In genomic region chr15:100457340-100457739, GRCm38 (mm10) we compare ENCODE assay signal across 7 mouse cellular contexts. TPM values are rescaled to one million over a fixed set of nuclear protein-coding genes. Genes with fewer than 3 reads are reported as not detected.
A peak's percentile ranks its signal among the peaks of the same experiment; 100 is the strongest.
DNase-seq lines count a peak whose midpoint lies in the region; ATAC-seq lines count a peak whose summit lies in the region.

No protein-coding gene starts in this region.

- peak; percentile 61; the same call in 1 of the 2 replicates for ATAC-seq in forebrain, embryonic 16.5 days
- ATAC-seq in hindbrain, embryonic 13.5 days (ENCODE audit: low FRiP score), result no peak
- ATAC-seq in midbrain, embryonic 11.5 days (ENCODE audit: low FRiP score), result peak; percentile 35; the same call in 1 of the 2 replicates

- 8% methylated on average over 17 of the region's 17 CpGs for WGBS in forebrain, embryonic 16.5 days
- WGBS in hindbrain, embryonic 13.5 days, result 10% methylated on average over 17 of the region's 17 CpGs
- WGBS in midbrain, embryonic 11.5 days, result 8% methylated on average over 17 of the region's 17 CpGs

- no peaks in the 10 kb centered on the region for H3K9me3 ChIP-seq in forebrain, embryonic 16.5 days (ENCODE audit: control insufficient read depth, low read length)
- H3K9me3 ChIP-seq in hindbrain, embryonic 13.5 days, result no peaks in the 10 kb centered on the region
- no peaks in the 10 kb centered on the region for H3K9me3 ChIP-seq in midbrain, embryonic 11.5 days (ENCODE audit: control insufficient read depth, low read length)

- DNase-seq in R1 (ENCODE audit: low read depth, low spot score), result peak; percentile 91
- peak; percentile 52 for DNase-seq in cerebellum, adult 11-12 months
- peak; percentile 56 to 65 for DNase-seq in left cerebral cortex, postnatal 36 days (ENCODE audit: low spot score in 2 of 2)
- peak; percentile 97 for DNase-seq in midbrain, embryonic 11.5 days (ENCODE audit: low spot score, missing footprints)
- peak; percentile 47 to 74 for DNase-seq in spleen, adult 18-20 months

- no peak overlapping the region for H3K27ac ChIP-seq in forebrain, embryonic 16.5 days (ENCODE audit: low read length)
- H3K27ac ChIP-seq in hindbrain, embryonic 13.5 days, result no peak overlapping the region
- no peak overlapping the region for H3K27ac ChIP-seq in midbrain, embryonic 11.5 days (ENCODE audit: low read depth, low read length)

- H3K9ac ChIP-seq in forebrain, embryonic 16.5 days (replicated peaks; ENCODE audit: low read depth, low read length), result no peak overlapping the region
- no peak overlapping the region for H3K9ac ChIP-seq in hindbrain, embryonic 13.5 days
- H3K9ac ChIP-seq in midbrain, embryonic 11.5 days (ENCODE audit: low read length), result no peak overlapping the region

- no peaks in the 10 kb centered on the region for H3K4me1 ChIP-seq in forebrain, embryonic 16.5 days (replicated peaks; ENCODE audit: control insufficient read depth, insufficient read depth, low read length)
- H3K4me1 ChIP-seq in hindbrain, embryonic 13.5 days (replicated peaks), result peaks cover 13% of the 10 kb centered on the region; the same call in 1 of the 2 replicates
- no peaks in the 10 kb centered on the region for H3K4me1 ChIP-seq in midbrain, embryonic 11.5 days (ENCODE audit: control insufficient read depth, insufficient read depth, low read length)

- intact Hi-C loops in left cerebral cortex, postnatal 36 days (cut with DNase I), result loop anchor here (5.0 to 10.0 kb wide), 2 partner anchors 73 to 195 kb away; no protein-coding TSS in a partner anchor

- H3K27me3 ChIP-seq in forebrain, embryonic 16.5 days (replicated peaks; ENCODE audit: control insufficient read depth, insufficient read depth, low read length), result 0 out of 2 replicates have a peak, but pooled peaks cover 2% of the 10 kb centered on the region
- H3K27me3 ChIP-seq in hindbrain, embryonic 13.5 days, result peaks cover 18% of the 10 kb centered on the region
- no peaks in the 10 kb centered on the region for H3K27me3 ChIP-seq in midbrain, embryonic 11.5 days (ENCODE audit: control insufficient read depth, insufficient read depth, low read length)

- H3K36me3 ChIP-seq in forebrain, embryonic 16.5 days (ENCODE audit: control insufficient read depth, insufficient read depth), result no peaks in the 10 kb centered on the region
- H3K36me3 ChIP-seq in hindbrain, embryonic 13.5 days, result no peaks in the 10 kb centered on the region
- no peaks in the 10 kb centered on the region for H3K36me3 ChIP-seq in midbrain, embryonic 11.5 days (ENCODE audit: control insufficient read depth, insufficient read depth, low read length)

- H3K4me3 ChIP-seq in forebrain, embryonic 16.5 days (replicated peaks; ENCODE audit: low read length), result no peak overlapping the region
- no peak overlapping the region for H3K4me3 ChIP-seq in hindbrain, embryonic 13.5 days
- H3K4me3 ChIP-seq in midbrain, embryonic 11.5 days (ENCODE audit: low read depth, low read length), result no peak overlapping the region

- no peak overlapping the region for H3K4me2 ChIP-seq in forebrain, embryonic 16.5 days (ENCODE audit: low read length)
- 0 out of 2 replicates have a peak overlapping the region, but pooled peaks have one; percentile 6 for H3K4me2 ChIP-seq in hindbrain, embryonic 13.5 days
- H3K4me2 ChIP-seq in midbrain, embryonic 11.5 days, result no peak overlapping the region

RNA-seq across cellular contexts. Expression of gene Letmd1, which starts 11.5 kb away (rescaled TPM):
- polyA plus RNA-seq in forebrain, embryonic 16.5 days (2015; fragmentation: Nextera tagmentation; extraction: Ambion mirVana), result 52.4 and 58.7 TPM in 2 replicates
- polyA plus RNA-seq in hindbrain, embryonic 13.5 days (2015; fragmentation: Nextera tagmentation; extraction: Ambion mirVana), result 53.1 and 56.4 TPM in 2 replicates
- 10 to 100 TPM; 60.7 to 60.8 TPM for total RNA-seq in left cerebral cortex, postnatal 36 days (2021)
- 41.0 and 42.5 TPM in 2 replicates for polyA plus RNA-seq in midbrain, embryonic 11.5 days (2014; fragmentation: Nextera tagmentation; extraction: Ambion mirVana)

RNA-seq across cellular contexts. Expression of gene Slc11a2, which starts 32.5 kb away (rescaled TPM):
- polyA plus RNA-seq in forebrain, embryonic 16.5 days (2015; fragmentation: Nextera tagmentation; extraction: Ambion mirVana), result 20.3 and 28.2 TPM in 2 replicates
- 23.8 and 24.1 TPM in 2 replicates for polyA plus RNA-seq in hindbrain, embryonic 13.5 days (2015; fragmentation: Nextera tagmentation; extraction: Ambion mirVana)
- total RNA-seq in left cerebral cortex, postnatal 36 days (2021), result 10 to 100 TPM; 57.9 to 60.6 TPM
- 18.2 and 22.2 TPM in 2 replicates for polyA plus RNA-seq in midbrain, embryonic 11.5 days (2014; fragmentation: Nextera tagmentation; extraction: Ambion mirVana)

RNA-seq across cellular contexts. Expression of gene Gm5475, which starts 35.4 kb away (rescaled TPM):
- 0.09 TPM in 2 replicates for polyA plus RNA-seq in forebrain, embryonic 16.5 days (2015; fragmentation: Nextera tagmentation; extraction: Ambion mirVana)
- polyA plus RNA-seq in hindbrain, embryonic 13.5 days (2015; fragmentation: Nextera tagmentation; extraction: Ambion mirVana), result 0.10 and 0.14 TPM in 2 replicates
- not detected for total RNA-seq in left cerebral cortex, postnatal 36 days (2021)
- polyA plus RNA-seq in midbrain, embryonic 11.5 days (2014; fragmentation: Nextera tagmentation; extraction: Ambion mirVana), result not detected in 2 replicates

RNA-seq across cellular contexts. Expression of gene Csrnp2, which starts 37.9 kb away (rescaled TPM):
- polyA plus RNA-seq in forebrain, embryonic 16.5 days (2015; fragmentation: Nextera tagmentation; extraction: Ambion mirVana), result 56.3 and 56.9 TPM in 2 replicates
- polyA plus RNA-seq in hindbrain, embryonic 13.5 days (2015; fragmentation: Nextera tagmentation; extraction: Ambion mirVana), result 43.2 and 44.4 TPM in 2 replicates
- total RNA-seq in left cerebral cortex, postnatal 36 days (2021), result 10 to 100 TPM; 33.8 to 38.0 TPM
- polyA plus RNA-seq in midbrain, embryonic 11.5 days (2014; fragmentation: Nextera tagmentation; extraction: Ambion mirVana), result 20.4 and 21.4 TPM in 2 replicates
